Mouse (Mus musculus) layer of hippocampus, postnatal 14 days (tissue): ENCODE measurements around the gene Ctse. TPM values are rescaled to one million over a fixed set of nuclear protein-coding genes. Genes with fewer than 3 reads are reported as not detected.
A peak's percentile ranks its signal among the peaks of the same experiment; 100 is the strongest.

Source experiments
- DNase-seq, 2 experiments: peaks; one replicate each; pipeline ENCODE4 v3.0.0; 2021 to 2022; ENCODE audit warnings: low spot score in 2 of 2, mixed read lengths in 1 of 2
- total RNA-seq, 2 experiments: library from RNA; stranded (reverse); gene quantifications; 2 replicates each; pipeline ENCODE4 v1.2.3; 2021

The Ctse gene
- total RNA-seq, 2 experiments from 2014 or later = not detected

GRCm38 (mm10) chr1:131652670-131653443 lies 14.8 kb downstream of the Ctse start:
- DNase-seq = no peak

DNA sequence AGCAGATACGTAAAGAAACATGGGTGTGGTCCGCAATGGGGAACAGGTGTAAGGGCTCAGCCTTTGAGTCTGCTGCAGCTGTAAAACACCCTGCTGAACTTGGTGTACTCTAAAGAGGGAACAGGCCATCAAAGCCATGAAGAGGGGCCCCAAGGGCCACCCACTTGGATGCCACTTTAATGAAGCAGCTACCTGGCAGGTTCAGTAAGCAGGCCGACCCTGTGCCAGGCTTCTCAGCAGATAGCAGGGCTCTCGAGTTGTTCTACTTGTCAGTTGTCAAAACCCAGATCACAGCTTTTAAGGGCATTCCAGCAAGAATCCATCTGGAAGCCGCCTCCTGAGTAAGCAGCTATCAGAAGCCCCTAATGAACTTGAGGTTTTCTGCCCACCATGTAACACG lies 17.5 kb downstream of the Ctse start:
- no peak for DNase-seq

- DNase-seq = peak; percentile 89 to 95
Measured at GRCm38 (mm10) chr1:131657945-131658354, 19.8 kb downstream of the Ctse start.

GRCm38 (mm10) chr1:131659512-131660085 lies 21.5 kb downstream of the Ctse start:
- DNase-seq = no peak

GRCm38 (mm10) chr1:131660266-131660665 lies 22.2 kb downstream of the Ctse start:
- DNase-seq = no peak

GRCm38 (mm10) chr1:131660716-131661472 lies 22.8 kb downstream of the Ctse start:
- DNase-seq = no peak

DNA sequence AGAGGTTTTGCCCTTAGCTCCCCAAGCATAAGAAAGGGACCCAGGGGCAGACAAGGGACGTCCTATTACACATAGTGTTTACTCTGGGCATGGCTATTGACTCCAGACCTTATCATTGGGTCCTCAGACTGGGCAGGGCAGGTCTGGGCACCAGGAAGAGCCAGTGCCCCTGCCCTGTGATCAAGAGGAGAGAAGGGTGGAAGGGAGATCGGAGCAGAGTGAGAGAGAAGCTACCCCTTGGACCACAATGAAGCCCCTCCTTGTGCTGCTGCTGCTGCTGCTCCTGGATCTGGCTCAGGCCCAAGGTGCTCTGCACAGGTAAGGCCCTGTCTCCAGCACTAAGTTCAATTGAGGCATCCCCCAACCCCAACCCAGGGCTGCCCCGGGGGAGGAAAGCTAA lies 23.6 kb downstream of the Ctse start:
- no peak for DNase-seq

DNA sequence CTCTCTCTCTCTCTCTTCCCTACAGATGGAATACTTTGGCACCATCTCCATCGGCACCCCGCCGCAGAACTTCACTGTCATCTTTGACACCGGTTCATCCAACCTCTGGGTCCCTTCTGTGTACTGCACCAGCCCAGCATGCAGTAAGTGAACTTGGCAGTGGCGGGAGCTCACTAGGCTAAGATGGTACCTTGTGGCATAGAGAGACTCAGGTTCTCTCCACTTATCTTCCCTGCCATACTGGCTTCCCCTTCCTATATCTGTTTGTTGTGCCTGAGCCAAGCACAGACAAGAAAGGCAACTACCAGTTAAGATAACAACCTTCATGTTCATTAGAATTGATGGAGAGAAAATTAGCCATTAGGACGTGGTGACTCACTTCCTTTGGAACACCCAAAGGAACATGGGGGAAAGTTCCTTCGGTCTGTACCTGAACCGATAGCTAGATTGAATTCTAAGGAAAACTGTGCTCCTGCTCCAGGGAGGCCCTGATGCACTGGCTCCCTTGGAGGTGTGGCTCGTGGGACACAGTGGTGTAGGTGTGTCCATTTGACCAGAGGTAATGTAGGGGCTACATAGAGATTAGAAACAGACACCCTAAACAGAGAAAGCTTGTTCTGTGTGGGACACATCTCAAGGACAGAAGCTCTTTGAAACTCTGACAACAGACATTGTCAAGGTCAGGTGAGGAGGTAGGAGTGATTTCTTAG lies 25.3 kb downstream of the Ctse start:
- no peak for DNase-seq

DNA sequence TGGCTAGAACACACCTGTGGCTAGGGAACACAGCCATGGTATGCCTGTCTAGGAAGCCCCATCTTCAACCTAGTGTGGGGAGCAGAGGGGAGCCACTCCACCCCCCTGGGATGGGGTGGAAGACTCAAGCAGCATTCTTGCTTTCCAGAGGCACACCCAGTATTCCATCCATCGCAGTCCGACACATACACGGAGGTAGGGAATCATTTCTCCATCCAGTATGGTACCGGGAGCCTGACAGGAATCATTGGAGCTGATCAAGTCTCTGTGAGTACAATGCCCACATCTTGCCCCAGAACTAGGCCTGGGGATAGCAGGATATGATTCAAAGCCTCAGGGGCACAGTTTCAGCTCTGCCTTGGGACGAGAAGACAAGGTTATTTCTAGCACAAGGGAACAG lies 26.0 kb downstream of the Ctse start:
- no peak for DNase-seq

DNA sequence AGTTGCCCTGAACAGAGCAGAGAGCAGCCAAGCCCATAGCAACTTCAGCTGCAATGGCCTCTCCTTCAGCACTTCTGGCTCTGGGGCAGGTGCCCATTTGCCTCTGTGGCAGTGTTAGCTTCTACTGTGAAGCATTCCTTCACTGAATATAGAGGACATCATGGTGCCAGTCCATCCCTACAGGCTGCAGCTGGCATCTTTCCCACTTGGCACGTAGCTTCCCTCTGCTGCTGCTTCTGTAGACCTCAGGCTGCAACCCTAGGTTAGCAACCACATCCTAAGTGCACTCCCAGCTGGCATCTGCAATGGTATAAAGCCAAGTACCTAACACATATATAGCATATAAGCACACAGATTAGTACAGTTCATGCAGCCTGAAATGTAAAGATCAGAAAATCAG lies 27.8 kb downstream of the Ctse start:
- DNase-seq = no peak

DNA sequence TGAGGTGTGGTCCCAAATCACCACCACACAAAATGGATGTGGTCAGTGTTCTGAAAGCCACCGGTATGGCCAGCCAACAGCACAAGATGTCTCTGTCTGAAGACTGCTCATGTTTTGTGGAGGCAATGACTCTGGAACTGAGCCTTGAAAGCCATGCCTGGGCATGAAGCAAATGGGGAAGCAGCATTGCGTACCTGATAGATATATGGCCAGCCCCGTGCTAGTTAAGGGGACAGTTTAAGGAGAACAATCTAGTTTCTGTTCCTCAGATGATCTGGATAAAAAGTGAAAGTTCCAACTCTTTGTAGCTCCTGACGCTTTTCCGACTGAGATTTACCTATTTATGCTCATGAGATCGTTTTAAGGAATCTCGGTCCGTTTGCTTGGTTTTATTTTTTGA lies 33.0 kb downstream of the Ctse start:
- DNase-seq = no peak

GRCm38 (mm10) chr1:131672361-131672760 lies 34.3 kb downstream of the Ctse start:
- DNase-seq = no peak

GRCm38 (mm10) chr1:131679644-131680043 lies 41.5 kb downstream of the Ctse start:
- DNase-seq = no peak

DNA sequence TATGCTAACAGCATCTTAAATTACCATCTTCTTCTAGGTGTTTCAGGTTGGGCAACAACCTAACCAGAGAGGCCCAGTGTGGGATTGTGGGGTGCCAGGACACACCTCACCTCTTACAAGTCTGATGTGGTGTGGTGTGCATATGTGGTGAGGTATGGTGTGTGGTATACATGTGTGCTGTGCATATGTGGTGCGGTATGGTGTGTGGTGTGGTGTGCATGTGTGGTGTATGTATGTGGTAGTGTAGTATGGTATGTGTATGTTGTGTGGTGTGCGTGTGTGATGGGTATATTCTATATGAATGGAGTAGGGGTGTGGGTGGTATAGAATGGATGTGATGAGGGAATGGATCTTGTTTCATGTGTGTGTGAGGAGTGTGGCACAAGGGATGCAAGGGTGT lies 49.6 kb downstream of the Ctse start:
- DNase-seq = no peak

GRCm38 (mm10) chr1:131688475-131688874 lies 50.4 kb downstream of the Ctse start, which contains the start of gene Rab7b:
TSS of gene Rab7b (plus strand) at chr1:131688695.
- DNase-seq = no peak

- no peak for DNase-seq
Measured at GRCm38 (mm10) chr1:131689016-131689415, 50.9 kb downstream of the Ctse start.

DNA sequence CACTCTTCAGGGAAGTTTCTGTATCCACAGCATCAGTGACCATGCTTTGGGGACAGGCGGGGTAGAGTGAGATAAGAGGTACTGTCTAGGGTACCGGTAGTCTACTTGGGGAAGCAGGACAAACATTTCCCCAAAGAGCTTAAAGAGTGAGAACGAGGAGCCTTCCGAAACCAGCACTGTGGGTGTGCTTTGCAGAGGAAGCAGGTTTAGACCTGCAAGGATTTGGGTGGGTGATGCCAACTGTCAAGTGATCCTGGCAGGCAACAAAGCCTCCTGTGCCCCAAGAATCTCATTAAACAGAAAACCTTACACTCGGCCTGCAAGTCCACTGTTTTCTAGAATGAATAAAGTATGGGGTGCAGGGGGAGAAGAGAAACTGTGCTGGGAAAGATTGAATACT lies 51.8 kb downstream of the Ctse start:
- no peak for DNase-seq

DNA sequence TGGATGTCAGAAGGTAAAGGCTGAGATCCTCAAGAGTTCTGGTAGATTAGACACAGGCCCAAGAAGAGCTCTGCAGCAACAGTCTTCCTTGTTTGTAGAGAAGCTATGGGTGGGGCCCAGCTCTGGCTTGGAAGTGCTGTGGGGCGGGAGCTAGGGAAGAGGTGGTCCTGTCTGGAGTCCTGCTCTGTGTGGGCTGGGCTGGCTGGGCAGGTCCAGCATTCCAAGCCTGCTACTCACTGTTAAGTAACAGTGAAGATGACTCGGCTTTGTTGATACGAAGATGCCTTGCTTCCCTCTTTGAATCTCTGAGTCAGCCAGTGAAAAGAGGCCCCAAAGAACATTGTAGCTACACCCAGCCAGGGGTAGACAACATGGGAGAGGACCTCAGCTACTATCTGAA lies 52.3 kb downstream of the Ctse start:
- no peak for DNase-seq

DNA sequence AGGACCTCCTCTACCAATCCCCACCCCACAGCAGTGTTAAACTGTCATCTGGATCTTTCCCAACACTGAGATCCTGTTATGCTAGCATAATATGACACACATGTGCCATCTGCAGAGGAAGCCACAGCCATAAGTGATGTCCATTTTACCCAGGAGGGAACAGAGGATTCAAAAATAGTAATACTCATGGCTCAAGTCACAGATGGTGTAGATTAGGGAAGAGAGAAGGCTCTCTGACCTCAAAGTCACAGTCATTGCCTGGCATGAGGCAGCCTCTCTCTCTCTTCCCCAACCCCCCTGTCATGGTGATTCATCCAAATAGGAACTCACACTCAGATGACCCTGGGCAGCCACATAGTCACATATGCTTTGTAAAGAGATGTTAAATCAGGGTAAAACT lies 53.2 kb downstream of the Ctse start:
- no peak for DNase-seq

DNA sequence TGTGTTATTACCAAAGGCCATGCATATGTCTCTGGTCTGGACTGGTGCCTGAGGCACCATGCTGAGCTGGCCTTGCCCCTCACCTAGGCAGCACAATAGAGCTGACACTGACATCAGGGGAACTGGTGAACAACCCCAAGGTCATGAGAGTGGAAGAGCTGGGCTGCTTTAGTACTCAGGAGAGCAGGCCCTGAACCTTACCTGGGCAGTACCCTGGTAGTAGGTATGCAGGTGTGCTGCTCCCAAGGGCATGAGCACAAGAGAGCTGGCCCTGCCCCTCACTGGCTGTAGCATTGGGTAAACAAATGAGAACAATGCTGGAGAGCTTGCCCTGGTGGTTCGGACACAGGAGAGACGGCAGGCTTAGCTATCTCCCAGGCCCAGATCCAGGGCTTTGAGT lies 57.2 kb downstream of the Ctse start:
- no peak for DNase-seq

DNA sequence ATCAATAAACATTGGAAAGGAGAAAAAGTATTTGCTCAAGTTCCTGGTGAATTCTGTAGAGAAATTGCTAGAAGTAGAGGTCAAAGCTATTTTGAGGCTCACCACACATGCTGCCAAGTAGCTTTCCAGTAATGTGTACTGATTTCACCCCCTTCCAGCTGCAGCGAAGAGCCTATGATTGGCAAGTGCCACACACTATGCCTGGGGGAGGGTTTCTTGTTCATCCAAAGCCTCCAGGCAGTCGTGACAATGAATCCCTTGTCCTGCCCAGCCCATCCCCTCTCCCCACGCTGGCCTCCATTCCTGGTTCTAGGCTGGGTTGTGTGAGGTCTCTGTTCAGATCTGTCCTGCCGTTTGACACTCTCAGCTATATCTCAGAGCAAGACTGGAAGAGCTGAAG lies 58.2 kb downstream of the Ctse start:
- no peak for DNase-seq

GRCm38 (mm10) chr1:131698770-131699169 lies 60.7 kb downstream of the Ctse start:
- DNase-seq = no peak
